Mouse (Mus musculus) ovary, adult 18-20 months (tissue): ENCODE results near the gene Mup11.
"Not testable (repeated sequence)": the region's sequence is repeated elsewhere in the genome, so short reads cannot be mapped to it uniquely, and the experiment has no call there.

Experiments
- DNase-seq: peaks from one replicate; pipeline ENCODE4 v3.0.0; 2022; ENCODE audit warnings: low spot score, mixed read lengths

The Mup11 gene

GRCm38 (mm10) chr4:60662311-60662710 lies at the start of gene Mup11:
Gene Mup11, minus strand, starts transcription at chr4:60662411.
- DNase-seq: not testable (repeated sequence)
